Mouse (Mus musculus): Measurements from ENCODE around the gene Ache.

Gene Ache

DNA sequence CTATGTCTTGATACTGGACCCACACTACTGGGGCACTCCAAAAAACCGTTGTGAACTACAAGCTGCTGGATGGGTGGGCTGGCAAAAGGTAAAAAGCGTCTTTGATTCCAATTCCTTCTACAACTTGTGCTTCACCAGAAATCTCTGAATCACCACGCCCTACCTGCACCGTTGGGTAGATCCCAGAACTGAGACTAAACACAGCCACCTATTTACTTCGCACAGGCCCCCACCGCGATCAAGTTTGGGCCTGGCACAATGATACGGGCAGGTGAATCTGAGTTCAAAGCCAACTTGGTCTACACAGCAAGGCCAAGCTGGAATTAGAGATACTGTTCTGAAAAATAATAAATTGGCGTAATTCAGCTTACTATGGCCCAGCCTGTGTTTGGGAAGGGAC, 8.0 kb downstream of the Ache start:
- DNase-seq (ENCODE audit: extremely low spot score, low read depth, low spot score), result no peak

DNA sequence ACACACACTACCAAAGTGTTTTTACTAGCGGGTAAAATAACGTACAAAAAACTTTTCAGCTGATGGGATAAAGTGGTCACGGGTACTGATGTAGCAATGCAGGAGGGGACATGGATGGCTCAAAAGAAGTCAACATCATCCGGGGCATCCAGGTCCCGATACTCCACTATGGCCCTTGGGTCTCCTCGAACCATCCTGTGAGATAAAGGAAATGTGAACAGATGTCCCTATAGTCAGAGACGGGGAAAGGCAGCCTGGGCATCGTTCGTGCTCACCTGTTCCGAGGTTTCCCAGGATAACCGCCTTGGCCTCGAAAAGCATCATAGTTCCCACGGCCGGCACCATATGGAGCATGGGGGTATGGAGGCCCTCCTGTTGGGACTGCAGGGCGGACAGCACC, 8.4 kb downstream of the Ache start:
- DNase-seq (ENCODE audit: extremely low spot score, low read depth, low spot score), result no peak

- no peak for DNase-seq (ENCODE audit: extremely low spot score, low read depth, low spot score)
Measured at GRCm38 (mm10) chr5:137297126-137297525, 9.8 kb downstream of the Ache start.

DNA sequence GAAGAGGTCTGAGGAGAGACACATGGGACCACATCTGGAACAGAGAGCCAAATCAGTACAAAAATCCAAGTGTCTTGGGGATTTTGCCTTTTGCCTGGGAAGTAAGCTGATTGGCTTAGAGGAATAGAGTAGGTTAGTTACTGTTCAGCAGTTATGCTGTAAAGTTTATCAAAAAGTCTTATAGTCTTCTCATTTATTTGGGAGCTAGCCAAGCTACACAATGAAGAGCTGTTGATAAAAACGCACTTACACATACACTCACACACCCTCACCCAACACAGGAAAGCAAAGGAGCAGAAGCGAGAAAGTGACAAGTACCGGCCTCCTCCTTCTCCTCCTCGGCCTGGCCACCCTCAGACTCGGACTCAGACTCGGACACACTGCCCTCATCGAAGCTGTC, 11.9 kb downstream of the Ache start:
- no peak for DNase-seq (ENCODE audit: extremely low spot score, low read depth, low spot score)

- DNase-seq (ENCODE audit: extremely low spot score, low read depth, low spot score), result no peak
Measured at GRCm38 (mm10) chr5:137301253-137301652, 13.9 kb downstream of the Ache start.

GRCm38 (mm10) chr5:137303609-137304008, 16.3 kb downstream of the Ache start:
- DNase-seq (ENCODE audit: extremely low spot score, low read depth, low spot score), result no peak

DNA sequence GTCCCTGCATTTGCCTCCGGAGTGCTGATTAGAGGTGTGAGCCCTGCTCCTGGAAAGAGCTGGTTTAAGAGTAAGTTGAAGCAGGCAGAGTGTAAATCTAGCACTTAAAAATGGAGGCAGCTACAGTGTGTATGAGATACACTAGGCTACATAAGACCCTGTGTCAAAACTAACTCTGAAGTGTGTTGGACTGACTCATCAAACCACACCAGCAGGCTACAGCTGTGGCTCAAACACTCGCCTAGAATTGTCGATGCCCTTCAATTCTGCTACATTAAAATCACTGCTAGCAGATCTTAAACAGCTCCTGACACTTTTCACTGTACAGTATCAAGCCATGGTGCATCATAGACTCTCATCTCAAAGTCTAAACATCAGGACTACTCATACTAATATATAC, 16.8 kb downstream of the Ache start:
- no peak for DNase-seq (ENCODE audit: extremely low spot score, low read depth, low spot score)

GRCm38 (mm10) chr5:137304816-137305215, 17.5 kb downstream of the Ache start:
- DNase-seq (ENCODE audit: extremely low spot score, low read depth, low spot score), result no peak

DNA sequence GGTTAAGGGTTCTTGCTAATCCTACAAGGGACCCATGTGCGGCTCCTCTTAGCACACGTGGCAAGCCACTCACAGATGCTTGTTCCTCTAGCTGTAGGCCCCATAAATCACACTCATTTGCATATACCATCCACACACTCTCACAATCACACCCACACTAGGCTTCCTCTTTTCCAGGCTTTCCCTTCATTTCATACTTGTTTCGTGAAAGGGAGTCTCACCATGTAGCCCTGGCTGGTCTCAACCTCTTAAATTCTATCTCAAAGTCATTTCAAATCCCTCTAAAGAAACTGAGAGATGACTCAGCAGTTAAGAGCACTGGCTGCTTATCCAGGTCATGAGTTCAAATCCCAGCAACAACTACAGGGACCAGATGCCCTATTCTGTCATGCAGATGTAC, 18.5 kb downstream of the Ache start:
- DNase-seq (ENCODE audit: extremely low spot score, low read depth, low spot score), result no peak

DNA sequence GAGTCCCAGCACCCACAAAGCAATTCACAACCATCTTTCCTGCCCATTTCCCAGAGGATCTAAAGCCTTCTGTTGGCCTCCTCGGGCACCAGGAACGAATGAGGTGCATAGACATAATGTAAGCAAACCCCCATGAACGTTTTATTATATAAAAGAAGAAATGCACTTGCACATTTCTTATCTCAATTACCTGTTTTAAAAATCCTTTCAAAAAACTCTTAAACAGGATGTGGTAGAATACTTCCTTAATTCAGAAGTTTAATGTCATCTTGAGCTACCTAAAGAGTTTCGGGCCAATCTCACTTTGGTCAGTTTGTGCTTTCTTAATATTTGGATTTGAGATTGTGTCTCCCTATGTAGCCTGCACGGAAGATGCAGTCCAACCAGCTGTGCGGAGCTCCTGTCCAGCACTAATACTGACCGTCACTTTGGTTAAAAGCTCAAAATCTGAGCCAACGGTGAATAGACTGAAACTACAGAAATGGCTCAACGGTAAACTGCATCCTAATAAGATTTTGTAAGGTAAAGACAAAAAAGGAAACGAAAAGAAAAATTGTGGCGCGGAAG, 19.2 kb downstream of the Ache start:
- no peak for DNase-seq (ENCODE audit: extremely low spot score, low read depth, low spot score)

DNA sequence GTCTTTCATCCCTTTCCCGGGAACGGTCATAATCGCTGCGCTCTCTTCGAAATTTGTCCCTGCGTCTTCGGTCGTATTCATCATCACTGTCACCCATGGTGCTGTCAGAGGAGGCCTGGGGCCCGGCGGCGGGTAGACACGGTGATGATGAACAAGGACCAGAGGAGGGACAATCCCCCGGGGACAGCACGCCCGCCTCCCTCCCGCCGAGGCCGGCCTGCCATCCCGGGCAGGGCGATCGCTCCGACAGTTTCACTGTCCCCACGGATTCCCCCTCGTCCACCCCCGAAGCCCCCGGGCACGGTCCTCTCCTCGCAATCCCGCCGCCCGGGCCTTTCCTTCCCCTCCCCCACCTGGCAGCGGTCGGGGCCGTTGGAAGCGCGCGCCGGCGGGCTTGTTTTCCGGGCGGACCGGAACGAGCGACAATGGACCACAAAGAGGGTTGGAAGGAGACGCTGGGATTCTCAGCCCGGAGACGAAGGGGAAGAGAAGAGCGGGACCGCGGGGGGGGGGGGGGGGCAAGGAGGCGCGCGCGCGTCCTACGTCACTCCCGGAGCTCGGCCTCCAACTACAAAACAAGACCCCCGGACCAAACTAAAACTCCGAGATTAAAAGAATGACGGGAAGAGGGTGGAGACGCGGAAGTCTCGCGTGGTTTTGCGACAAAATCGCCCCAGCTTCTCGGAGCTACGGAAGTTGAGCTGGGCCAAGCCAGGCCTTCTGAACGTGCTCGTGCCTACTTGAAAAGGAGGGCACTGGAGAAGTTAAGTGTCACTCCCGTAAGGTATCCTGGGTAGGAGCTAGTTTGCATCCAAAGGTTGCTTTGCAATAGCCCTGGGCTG, 20.0 kb downstream of the Ache start, which contains the start of gene Srrt:
Gene Srrt, minus strand, starts transcription at position 604 of the 842 bp plus-strand sequence.
- DNase-seq (ENCODE audit: extremely low spot score, low read depth, low spot score), result peak; percentile 98

GRCm38 (mm10) chr5:137308356-137308755, 21.0 kb downstream of the Ache start:
- no peak for DNase-seq (ENCODE audit: extremely low spot score, low read depth, low spot score)

- no peak for DNase-seq (ENCODE audit: extremely low spot score, low read depth, low spot score)
Measured at GRCm38 (mm10) chr5:137313466-137314192, 26.3 kb downstream of the Ache start.

GRCm38 (mm10) chr5:137314193-137315083, 27.1 kb downstream of the Ache start, which contains the start of gene Trip6:
TSS of gene Trip6 (minus strand) at chr5:137314404.
- peak; percentile 77 for DNase-seq (ENCODE audit: extremely low spot score, low read depth, low spot score)

- no peak for DNase-seq (ENCODE audit: extremely low spot score, low read depth, low spot score)
Measured at GRCm38 (mm10) chr5:137315084-137315903, 28.0 kb downstream of the Ache start.

- DNase-seq (ENCODE audit: extremely low spot score, low read depth, low spot score), result no peak
Measured at GRCm38 (mm10) chr5:137317361-137317760, 30.0 kb downstream of the Ache start.

DNA sequence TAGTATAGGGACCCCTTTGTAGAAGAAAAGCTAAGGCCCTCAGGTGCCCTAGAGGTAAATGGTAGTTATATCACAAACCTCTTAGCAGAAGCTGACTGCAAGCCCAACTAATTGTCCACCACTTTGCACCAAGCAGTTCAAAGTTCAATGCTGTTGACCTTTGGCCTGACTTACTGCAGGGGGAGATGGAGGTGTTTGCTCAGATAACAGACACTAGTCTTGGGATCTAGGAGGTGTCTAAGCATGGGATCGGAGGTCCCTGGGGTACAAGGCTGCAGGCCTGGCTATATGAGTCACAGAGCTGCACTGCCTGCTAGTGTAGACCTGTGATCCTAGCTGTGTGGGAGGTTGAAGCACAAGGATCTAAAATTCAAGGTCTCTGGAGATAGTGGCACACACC, 31.3 kb downstream of the Ache start:
- no peak for DNase-seq (ENCODE audit: extremely low spot score, low read depth, low spot score)

DNA sequence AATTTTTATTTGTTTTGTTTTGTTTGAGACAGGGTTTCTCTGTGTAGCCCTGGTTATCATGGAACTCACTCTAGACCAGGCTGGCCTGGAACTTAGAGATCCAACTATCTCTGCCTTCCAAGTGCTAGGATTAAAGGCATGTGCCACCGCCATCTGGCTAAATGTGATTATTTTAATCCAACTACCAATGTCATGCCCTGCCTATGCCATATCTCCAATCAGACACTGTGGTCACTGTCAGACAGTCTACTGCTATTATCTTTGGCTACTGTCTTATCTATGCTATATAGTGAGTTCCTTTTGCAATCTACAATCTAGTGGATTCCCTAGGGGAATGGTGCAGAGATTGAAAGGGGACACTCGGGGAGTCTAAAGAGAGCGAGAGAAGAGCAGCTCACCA, 33.7 kb downstream of the Ache start:
- no peak for DNase-seq (ENCODE audit: extremely low spot score, low read depth, low spot score)

DNA sequence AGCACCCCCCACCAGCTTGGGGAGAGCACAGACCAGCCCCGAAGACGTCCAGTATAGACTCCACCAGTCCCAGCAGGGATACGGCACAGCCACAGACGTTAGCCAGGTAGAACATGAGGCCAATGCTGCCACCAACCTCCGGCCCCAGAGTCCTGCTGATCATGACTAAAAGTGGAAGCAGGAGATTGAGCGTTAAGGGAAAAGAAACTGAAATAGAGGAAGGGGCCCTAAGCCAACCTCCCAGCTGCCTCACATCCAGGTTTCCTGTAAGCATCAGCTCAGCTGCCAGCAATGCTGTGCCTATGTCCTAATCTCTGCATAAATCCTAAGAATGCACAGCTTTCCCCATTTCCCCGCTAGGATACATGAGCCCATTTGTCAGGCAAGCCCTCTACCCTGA, 43.6 kb downstream of the Ache start:
- no peak for DNase-seq (ENCODE audit: extremely low spot score, low read depth, low spot score)

Measured in hindlimb bud, embryonic 11.5 days (tissue).